Comparison of ENCODE assay signal across 8 mouse cellular contexts in the genomic region with DNA sequence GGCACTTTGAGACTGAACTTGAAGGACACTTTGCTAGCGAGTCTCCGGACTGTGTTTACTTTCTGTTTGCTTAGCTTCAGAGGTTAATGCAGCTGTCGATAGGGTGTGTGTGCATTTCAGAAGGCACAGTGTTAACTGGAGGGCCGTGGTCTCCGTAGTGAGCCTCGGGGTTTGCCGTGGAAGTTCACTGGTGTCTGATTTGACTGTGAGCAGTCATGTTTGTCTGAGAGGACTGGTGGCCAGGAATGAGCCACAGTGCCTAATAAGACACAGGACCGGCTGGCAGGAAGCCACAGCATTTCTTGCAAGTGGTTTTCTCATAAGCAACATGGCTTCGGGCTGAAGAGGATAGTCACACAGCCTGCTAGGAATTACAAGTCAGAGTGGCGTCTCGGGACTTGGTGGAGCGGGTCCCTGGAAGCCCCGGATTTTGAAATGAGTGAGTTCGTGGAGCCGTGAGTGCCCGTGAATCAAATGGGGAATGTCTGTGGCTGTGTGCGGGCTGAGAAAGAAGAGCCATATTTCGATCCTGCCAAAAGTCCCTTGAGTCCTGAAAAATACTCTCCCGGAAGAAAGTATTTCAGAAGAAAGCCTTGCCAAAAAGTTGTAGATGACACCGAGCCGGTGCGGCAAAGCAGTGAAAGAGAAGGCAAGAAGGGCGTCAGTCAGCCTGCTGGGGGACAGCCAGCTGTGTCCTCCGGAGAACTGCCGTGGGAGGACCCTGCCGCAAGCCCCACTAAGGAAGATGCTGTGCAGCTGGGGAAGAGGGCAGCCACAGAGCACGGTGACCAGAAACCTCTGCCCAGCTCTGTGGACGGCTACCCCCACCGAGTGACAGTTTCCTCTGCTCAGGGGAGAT.
DNase-seq lines count a peak whose midpoint lies in the region; ATAC-seq lines count a peak whose summit lies in the region.

No protein-coding gene starts in this region.

- no peaks in the 10 kb centered on the region for H3K36me3 ChIP-seq in heart, embryonic 16.5 days (ENCODE audit: control insufficient read depth, insufficient read depth)

- no peaks in the 10 kb centered on the region for H3K27me3 ChIP-seq in heart, embryonic 16.5 days (ENCODE audit: control insufficient read depth, insufficient read depth, low read length)

- H3K4me3 ChIP-seq in heart, embryonic 16.5 days (ENCODE audit: low read length) = peak overlapping the region; percentile 49

- peak; percentile 31; the same call in 1 of the 2 replicates for ATAC-seq in heart, embryonic 16.5 days (replicated peaks; ENCODE audit: extremely low read depth, insufficient read depth, low FRiP score)

- H3K4me1 ChIP-seq in heart, embryonic 16.5 days (ENCODE audit: control insufficient read depth, insufficient read depth, low read length) = peaks cover 45% of the 10 kb centered on the region

- H3K9me3 ChIP-seq in heart, embryonic 16.5 days (replicated peaks; ENCODE audit: control insufficient read depth, low read length) = no peaks in the 10 kb centered on the region

- peak overlapping the region; percentile 93 for H3K27ac ChIP-seq in heart, embryonic 16.5 days (ENCODE audit: low read length)

- DNase-seq in 416B (ENCODE audit: low read depth) (peak; percentile 25), MN1 (ENCODE audit: low spot score) (no peak)
- peak; percentile 81 for DNase-seq in Muller cell, postnatal 12 days (ENCODE audit: inconsistent ontology term)
- peak; percentile 69 to 75 for DNase-seq in cerebellum, postnatal 36 days
- peak; percentile 84 to 91 for DNase-seq in kidney, postnatal 4 days
- DNase-seq in lung, postnatal 36 days = peak; percentile 93
- peak; percentile 51 for DNase-seq in thymus, postnatal 4 days

- peak overlapping the region; percentile 76 for H3K9ac ChIP-seq in heart, embryonic 16.5 days (ENCODE audit: low read length)

- 34% methylated on average over 29 of the region's 29 CpGs for WGBS in heart, embryonic 16.5 days

- peak overlapping the region; percentile 77 for H3K4me2 ChIP-seq in heart, embryonic 16.5 days (ENCODE audit: low read depth, low read length)
